13 mouse cellular contexts compared by ENCODE assay signal in genomic region chr2:30756962-30757715, GRCm38 (mm10). TPM values are rescaled to one million over a fixed set of nuclear protein-coding genes. Genes with fewer than 3 reads are reported as not detected.
DNase-seq lines count a peak whose midpoint lies in the region; ATAC-seq and TF ChIP-seq lines count a peak whose summit lies in the region.
"Had no signal": no experiment of that assay in that cellular context is flagged by ENCODE, and none has a peak within 500 bp of the region (broad histone marks: within the 10 kb centered on the region; RNA-seq: fewer than 3 reads in every experiment).

No protein-coding gene starts in this region.

- TF ChIP-seq CTCF in hindbrain, postnatal 0 days (IDR thresholded peaks at IDR 0.05; ENCODE audit: low read depth), result no peak

- no peak overlapping the region for H3K4me3 ChIP-seq in forebrain, embryonic 10.5 days
- no peak overlapping the region for H3K4me3 ChIP-seq in forebrain, embryonic 14.5 days (ENCODE audit: low read depth, low read length)
- no peak overlapping the region for H3K4me3 ChIP-seq in hindbrain, embryonic 11.5 days (ENCODE audit: low read depth, low read length)
- H3K4me3 ChIP-seq in hindbrain, postnatal 0 days (ENCODE audit: low read length), result no peak overlapping the region
- no peak overlapping the region for H3K4me3 ChIP-seq in limb, embryonic 11.5 days (ENCODE audit: low read depth, low read length)
- H3K4me3 ChIP-seq: forebrain, embryonic 12.5 days had no signal

- 86% methylated on average over 10 of the region's 10 CpGs for WGBS in forebrain, embryonic 10.5 days
- WGBS in forebrain, embryonic 14.5 days, result 85% methylated on average over 10 of the region's 10 CpGs
- WGBS in hindbrain, embryonic 11.5 days, result 87% methylated on average over 10 of the region's 10 CpGs
- 91% methylated on average over 10 of the region's 10 CpGs for WGBS in hindbrain, postnatal 0 days
- 85% methylated on average over 10 of the region's 10 CpGs for WGBS in limb, embryonic 11.5 days

- H3K4me1 ChIP-seq in forebrain, embryonic 10.5 days, result peaks cover 68% of the 10 kb centered on the region
- H3K4me1 ChIP-seq in forebrain, embryonic 14.5 days (ENCODE audit: control insufficient read depth, insufficient read depth, low read length), result peaks cover 19% of the 10 kb centered on the region
- H3K4me1 ChIP-seq in hindbrain, embryonic 11.5 days (replicated peaks; ENCODE audit: control insufficient read depth, insufficient read depth, low read length), result peaks cover 23% of the 10 kb centered on the region; the same call in 1 of the 2 replicates
- peaks cover 12% of the 10 kb centered on the region; the same call in 1 of the 2 replicates for H3K4me1 ChIP-seq in hindbrain, postnatal 0 days (ENCODE audit: insufficient read depth, low read length)
- peaks cover 33% of the 10 kb centered on the region for H3K4me1 ChIP-seq in limb, embryonic 11.5 days (ENCODE audit: control insufficient read depth, insufficient read depth, low read length)

- H3K4me2 ChIP-seq in forebrain, embryonic 14.5 days (ENCODE audit: low read length), result no peak overlapping the region
- H3K4me2 ChIP-seq in hindbrain, embryonic 11.5 days (replicated peaks; ENCODE audit: low read depth, low read length), result no peak overlapping the region
- no peak overlapping the region for H3K4me2 ChIP-seq in hindbrain, postnatal 0 days (ENCODE audit: low read depth, low read length)
- no peak overlapping the region for H3K4me2 ChIP-seq in limb, embryonic 11.5 days (ENCODE audit: low read depth, severe bottlenecking)
- H3K4me2 ChIP-seq: forebrain, embryonic 12.5 days had no signal

- no peak for ATAC-seq in forebrain, embryonic 14.5 days
- ATAC-seq in hindbrain, embryonic 11.5 days (ENCODE audit: low FRiP score), result no peak
- ATAC-seq in hindbrain, postnatal 0 days, result no peak
- ATAC-seq in limb, embryonic 11.5 days (ENCODE audit: insufficient number of reproducible peaks, low FRiP score, low TSS enrichment, low read depth), result no peak
- no peak for ATAC-seq in megakaryocyte, adult 5-6 weeks (ENCODE audit: poor library complexity, severe bottlenecking)

- peaks cover 7% of the 10 kb centered on the region; the same call in 1 of the 2 replicates for H3K27me3 ChIP-seq in forebrain, embryonic 10.5 days (ENCODE audit: poor library complexity, severe bottlenecking)
- no peaks in the 10 kb centered on the region for H3K27me3 ChIP-seq in forebrain, embryonic 14.5 days (replicated peaks; ENCODE audit: control insufficient read depth, insufficient read depth, low read length)
- H3K27me3 ChIP-seq in hindbrain, embryonic 11.5 days (ENCODE audit: control insufficient read depth, insufficient read depth, low read length), result no peaks in the 10 kb centered on the region
- H3K27me3 ChIP-seq in hindbrain, postnatal 0 days (ENCODE audit: insufficient read depth, low read length), result no peaks in the 10 kb centered on the region
- no peaks in the 10 kb centered on the region for H3K27me3 ChIP-seq in limb, embryonic 11.5 days (ENCODE audit: control insufficient read depth, insufficient read depth, low read length)
- H3K27me3 ChIP-seq: forebrain, embryonic 12.5 days had no signal

- H3K9me3 ChIP-seq in forebrain, embryonic 10.5 days, result peaks cover 9% of the 10 kb centered on the region
- H3K9me3 ChIP-seq in forebrain, embryonic 14.5 days (replicated peaks; ENCODE audit: control insufficient read depth, low read length), result peaks cover 5% of the 10 kb centered on the region; the same call in 1 of the 2 replicates
- H3K9me3 ChIP-seq in hindbrain, embryonic 11.5 days (ENCODE audit: control insufficient read depth, low read length), result no peaks in the 10 kb centered on the region
- no peaks in the 10 kb centered on the region; the same call in 1 of the 2 replicates for H3K9me3 ChIP-seq in hindbrain, postnatal 0 days (ENCODE audit: low read length)
- H3K9me3 ChIP-seq in limb, embryonic 11.5 days (ENCODE audit: control insufficient read depth, low read length), result no peaks in the 10 kb centered on the region

- H3K27ac ChIP-seq in forebrain, embryonic 10.5 days, result peak overlapping the region; percentile 94
- no peak overlapping the region for H3K27ac ChIP-seq in forebrain, embryonic 14.5 days (ENCODE audit: low read depth, low read length)
- H3K27ac ChIP-seq in hindbrain, embryonic 11.5 days (ENCODE audit: low read depth, low read length), result peak overlapping the region; percentile 90; the same call in 1 of the 2 replicates
- H3K27ac ChIP-seq in hindbrain, postnatal 0 days, result no peak overlapping the region
- peak overlapping the region; percentile 91 for H3K27ac ChIP-seq in limb, embryonic 11.5 days (replicated peaks; ENCODE audit: low read depth, low read length)

- H3K36me3 ChIP-seq in forebrain, embryonic 10.5 days (replicated peaks), result 0 out of 2 replicates have a peak, but pooled peaks cover 4% of the 10 kb centered on the region
- H3K36me3 ChIP-seq in forebrain, embryonic 14.5 days (ENCODE audit: control insufficient read depth, insufficient read depth, low read length), result no peaks in the 10 kb centered on the region
- no peaks in the 10 kb centered on the region for H3K36me3 ChIP-seq in hindbrain, embryonic 11.5 days (ENCODE audit: control insufficient read depth, insufficient read depth, low read length)
- no peaks in the 10 kb centered on the region for H3K36me3 ChIP-seq in hindbrain, postnatal 0 days (ENCODE audit: insufficient read depth, low read length)
- no peaks in the 10 kb centered on the region for H3K36me3 ChIP-seq in limb, embryonic 11.5 days (ENCODE audit: control insufficient read depth, insufficient read depth, low read length)

- DNase-seq in forebrain, embryonic 10.5 days (ENCODE audit: extremely low spot score, low spot score), result no peak
- no peak for DNase-seq in forebrain, embryonic 14.5 days (ENCODE audit: low spot score)
- no peak for DNase-seq in hindbrain, embryonic 11.5 days (ENCODE audit: low spot score)
- DNase-seq in hindbrain, postnatal 0 days (ENCODE audit: low spot score), result no peak
- DNase-seq in ES-CJ7 (ENCODE audit: low read depth, low spot score), result peak; percentile 90
- no peak for DNase-seq in limb, embryonic 11.5 days (ENCODE audit: low spot score)
- no peak for DNase-seq in right cerebral cortex, postnatal 25 days
- DNase-seq: adrenal gland, adult 2 months; kidney, adult 11 months; retina, postnatal 1 day; thymus, postnatal 14 days had no signal

- no peak overlapping the region for H3K9ac ChIP-seq in forebrain, embryonic 14.5 days (ENCODE audit: low read length)
- no peak overlapping the region for H3K9ac ChIP-seq in hindbrain, embryonic 11.5 days (ENCODE audit: low read depth, low read length)
- no peak overlapping the region for H3K9ac ChIP-seq in hindbrain, postnatal 0 days (replicated peaks; ENCODE audit: low read length)
- no peak overlapping the region for H3K9ac ChIP-seq in limb, embryonic 11.5 days (ENCODE audit: low read length)
- H3K9ac ChIP-seq: forebrain, embryonic 12.5 days had no signal

RNA-seq across cellular contexts. Expression of gene 1700001O22Rik, which starts 46.3 kb away (rescaled TPM):
- polyA plus RNA-seq in forebrain, embryonic 10.5 days (2016; fragmentation: Nextera tagmentation; extraction: Ambion mirVana), result 3.3 and 4.8 TPM in 2 replicates
- polyA plus RNA-seq in forebrain, embryonic 14.5 days (2014; fragmentation: Nextera tagmentation; extraction: Ambion mirVana), result 2.4 and 2.7 TPM in 2 replicates
- 2.7 and 4.0 TPM in 2 replicates for polyA plus RNA-seq in hindbrain, embryonic 11.5 days (2014; fragmentation: Nextera tagmentation; extraction: Ambion mirVana)
- 0.75 and 2.4 TPM in 2 replicates for total RNA-seq in hindbrain, postnatal 0 days (2014; rRNA removed)
- polyA plus RNA-seq in hindbrain, postnatal 0 days (2015; fragmentation: Nextera tagmentation; extraction: Ambion mirVana), result 1.8 and 2.6 TPM in 2 replicates
- 2.6 and 3.9 TPM in 2 replicates for polyA plus RNA-seq in limb, embryonic 11.5 days (2014; fragmentation: Nextera tagmentation; extraction: Ambion mirVana)
- not detected in 2 replicates for total RNA-seq in megakaryocyte, adult 5-6 weeks (2015)
- total RNA-seq in megakaryocyte, adult 5-6 weeks (2017), result 0.45 TPM in 1 of 2 replicates, not detected in the other

RNA-seq across cellular contexts. Expression of gene Ntmt1, which starts 50.5 kb away (rescaled TPM):
- polyA plus RNA-seq in forebrain, embryonic 10.5 days (2016; fragmentation: Nextera tagmentation; extraction: Ambion mirVana), result 124 and 131 TPM in 2 replicates
- 128 and 139 TPM in 2 replicates for polyA plus RNA-seq in forebrain, embryonic 14.5 days (2014; fragmentation: Nextera tagmentation; extraction: Ambion mirVana)
- 108 and 110 TPM in 2 replicates for polyA plus RNA-seq in hindbrain, embryonic 11.5 days (2014; fragmentation: Nextera tagmentation; extraction: Ambion mirVana)
- 79.5 and 96.3 TPM in 2 replicates for total RNA-seq in hindbrain, postnatal 0 days (2014; rRNA removed)
- 95.9 and 99.6 TPM in 2 replicates for polyA plus RNA-seq in hindbrain, postnatal 0 days (2015; fragmentation: Nextera tagmentation; extraction: Ambion mirVana)
- polyA plus RNA-seq in limb, embryonic 11.5 days (2014; fragmentation: Nextera tagmentation; extraction: Ambion mirVana), result 102 and 109 TPM in 2 replicates
- total RNA-seq in megakaryocyte, adult 5-6 weeks (2015), result 4.1 and 9.5 TPM in 2 replicates
- 7.9 TPM in 2 replicates for total RNA-seq in megakaryocyte, adult 5-6 weeks (2017)

Comparison
In these comparisons a context has a peak if more than half of its experiments do, and no peak if none do; other contexts are left out.
1. H3K27ac ChIP-seq: peak in forebrain, embryonic 10.5 days (single experiment), hindbrain, embryonic 11.5 days (single experiment) and limb, embryonic 11.5 days (single experiment); none in forebrain, embryonic 14.5 days (single experiment) and hindbrain, postnatal 0 days (single experiment).